Mouse (Mus musculus): Measurements from ENCODE around the gene Sh2d5. TPM values are rescaled to one million over a fixed set of nuclear protein-coding genes. Genes with fewer than 3 reads are reported as not detected.

Sh2d5 gene
- total RNA-seq, 2 experiments from 2014 or later: 46.8 to 47.1 TPM

DNA sequence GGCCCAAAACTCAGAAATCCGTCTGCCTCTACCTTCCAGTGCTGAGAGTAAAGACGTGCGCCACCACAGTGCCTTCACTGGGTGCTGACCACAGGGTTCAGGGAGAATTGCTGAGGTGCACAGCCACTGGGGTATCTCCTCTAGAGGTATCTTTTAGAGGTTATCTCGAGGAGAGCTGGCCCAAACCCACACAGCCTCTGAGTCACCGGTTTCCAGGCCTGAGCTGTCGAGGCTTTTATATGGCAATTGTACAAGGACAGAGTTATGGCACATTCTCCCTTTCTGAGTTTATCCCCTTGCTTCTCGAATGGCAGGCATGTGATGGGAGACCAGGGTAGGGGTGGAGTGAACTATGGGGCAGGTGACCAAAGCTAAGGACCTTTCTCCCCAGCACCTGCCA lies 8.5 kb downstream of the Sh2d5 start:
- no peak for DNase-seq (ENCODE audit: extremely low spot score in 1 of 2, low spot score in 1 of 2)

- DNase-seq (ENCODE audit: extremely low spot score in 1 of 2, low spot score in 1 of 2): no peak
Observed at GRCm38 (mm10) chr4:138259482-138259881, 9.3 kb downstream of the Sh2d5 start.

GRCm38 (mm10) chr4:138261843-138262681 lies 11.9 kb downstream of the Sh2d5 start:
- peak; percentile 85 to 97 for DNase-seq (ENCODE audit: extremely low spot score in 1 of 2, low spot score in 1 of 2)

GRCm38 (mm10) chr4:138267869-138268268 lies 17.7 kb downstream of the Sh2d5 start:
- DNase-seq (ENCODE audit: extremely low spot score in 1 of 2, low spot score in 1 of 2): no peak

DNA sequence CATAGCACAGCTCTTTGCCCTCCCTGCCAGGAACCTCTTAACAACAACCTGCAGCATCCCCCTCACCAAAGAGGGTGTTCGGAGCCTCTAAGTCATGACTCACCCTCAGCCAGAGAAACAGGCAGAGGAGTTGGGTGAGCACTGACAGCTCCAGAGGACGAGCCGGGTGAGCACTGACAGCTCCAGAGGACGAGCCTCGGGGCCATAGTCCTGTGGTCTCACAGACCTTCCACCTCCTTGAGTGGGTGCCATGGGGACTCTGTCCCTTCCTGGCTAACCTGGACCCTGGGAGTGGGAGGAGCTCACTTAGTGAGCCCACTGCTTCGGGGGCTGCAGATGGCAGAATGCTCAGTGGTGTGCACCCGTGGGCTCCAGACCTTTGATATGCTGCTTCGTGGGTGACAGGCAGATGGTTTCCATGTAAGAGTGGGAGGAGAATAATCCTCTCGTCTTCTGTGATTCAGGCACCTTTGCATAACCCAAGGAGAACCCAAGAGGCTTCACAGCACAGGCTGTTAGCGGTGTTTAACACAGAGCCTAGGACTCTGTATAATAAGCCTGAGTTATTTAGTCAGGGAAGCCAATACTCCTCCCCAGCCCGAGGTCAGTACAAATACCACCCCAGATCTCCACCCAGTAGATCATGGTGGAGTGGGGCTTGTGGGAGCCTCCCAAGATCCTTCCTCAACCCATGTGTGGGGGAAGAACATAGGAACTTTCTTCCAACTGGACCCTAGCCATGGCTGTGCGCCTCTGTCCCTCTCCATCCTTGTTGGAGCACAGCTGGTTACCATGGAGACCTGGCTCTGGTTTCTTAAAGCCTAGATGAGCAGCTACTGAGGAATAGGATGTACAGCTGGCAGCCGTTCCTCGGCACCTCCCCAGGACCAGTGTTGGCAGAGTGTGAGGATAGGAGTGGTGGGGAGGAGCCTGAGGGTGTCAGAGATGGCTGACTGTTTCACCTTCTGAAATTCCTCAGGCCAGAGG lies 22.1 kb downstream of the Sh2d5 start:
- no peak for DNase-seq (ENCODE audit: extremely low spot score in 1 of 2, low spot score in 1 of 2)

DNA sequence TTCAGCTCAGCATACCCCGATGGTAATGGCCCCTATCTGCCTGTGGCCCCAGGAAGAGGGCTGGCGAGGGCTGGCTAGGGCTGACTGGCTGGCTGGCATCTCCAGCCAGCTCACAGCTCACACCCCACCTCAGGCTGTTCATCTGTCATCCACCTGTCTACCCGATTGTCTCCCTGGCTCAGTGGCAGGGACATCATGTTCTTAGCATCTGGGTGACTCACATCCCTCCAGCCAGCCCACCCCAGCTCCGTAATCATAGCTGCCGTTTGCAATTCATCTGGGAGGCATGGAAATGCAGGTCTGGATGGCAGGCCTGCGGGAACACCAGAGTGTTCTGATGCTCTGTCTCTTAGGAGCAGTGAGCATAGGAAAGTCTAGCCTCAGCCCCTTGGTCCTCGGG lies 28.1 kb downstream of the Sh2d5 start:
- no peak for DNase-seq (ENCODE audit: extremely low spot score in 1 of 2, low spot score in 1 of 2)

DNA sequence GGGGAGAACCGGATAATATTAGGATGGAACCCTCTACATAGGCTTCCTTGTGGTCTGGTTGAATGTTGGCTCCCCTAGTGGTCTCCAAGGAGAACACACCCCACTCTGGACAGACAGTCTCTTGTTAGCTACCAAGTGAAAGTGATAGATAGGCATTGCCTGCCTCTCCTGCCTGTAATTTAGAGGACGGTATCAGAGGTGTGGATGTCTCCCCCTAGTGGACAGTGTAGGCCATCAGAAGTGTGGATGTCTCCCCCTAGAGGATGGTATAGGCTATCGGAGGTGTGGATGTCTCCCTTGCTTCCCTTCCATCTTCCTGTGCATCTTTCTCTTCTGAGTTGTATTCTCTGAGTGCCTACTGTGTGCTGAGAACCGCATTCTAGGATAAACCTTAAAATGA lies 32.6 kb downstream of the Sh2d5 start:
- DNase-seq (ENCODE audit: extremely low spot score in 1 of 2, low spot score in 1 of 2): peak; percentile 25 to 51

GRCm38 (mm10) chr4:138286411-138286810 lies 36.2 kb downstream of the Sh2d5 start:
- no peak for DNase-seq (ENCODE audit: extremely low spot score in 1 of 2, low spot score in 1 of 2)

GRCm38 (mm10) chr4:138288691-138289090 lies 38.5 kb downstream of the Sh2d5 start:
- DNase-seq (ENCODE audit: extremely low spot score in 1 of 2, low spot score in 1 of 2): no peak

DNA sequence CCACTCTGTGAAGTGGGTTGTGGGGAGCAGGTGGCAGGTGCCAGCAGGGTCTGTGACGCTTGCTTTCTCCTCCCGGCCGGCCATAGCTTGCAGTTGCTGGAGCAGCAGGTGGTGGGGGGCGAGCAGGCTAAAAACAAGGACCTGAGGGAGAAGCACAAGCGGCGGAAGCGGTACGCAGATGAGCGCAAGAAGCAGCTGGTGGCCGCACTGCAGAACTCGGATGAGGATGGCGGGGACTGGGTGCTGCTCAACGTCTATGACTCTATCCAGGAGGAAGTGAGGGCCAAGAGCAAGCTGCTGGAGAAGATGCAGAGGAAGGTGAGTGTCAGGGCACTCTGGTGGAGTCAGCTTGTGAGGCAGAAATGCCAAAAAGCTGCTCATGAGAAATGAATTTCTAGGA lies 41.8 kb downstream of the Sh2d5 start:
- DNase-seq (ENCODE audit: extremely low spot score in 1 of 2, low spot score in 1 of 2): no peak

DNA sequence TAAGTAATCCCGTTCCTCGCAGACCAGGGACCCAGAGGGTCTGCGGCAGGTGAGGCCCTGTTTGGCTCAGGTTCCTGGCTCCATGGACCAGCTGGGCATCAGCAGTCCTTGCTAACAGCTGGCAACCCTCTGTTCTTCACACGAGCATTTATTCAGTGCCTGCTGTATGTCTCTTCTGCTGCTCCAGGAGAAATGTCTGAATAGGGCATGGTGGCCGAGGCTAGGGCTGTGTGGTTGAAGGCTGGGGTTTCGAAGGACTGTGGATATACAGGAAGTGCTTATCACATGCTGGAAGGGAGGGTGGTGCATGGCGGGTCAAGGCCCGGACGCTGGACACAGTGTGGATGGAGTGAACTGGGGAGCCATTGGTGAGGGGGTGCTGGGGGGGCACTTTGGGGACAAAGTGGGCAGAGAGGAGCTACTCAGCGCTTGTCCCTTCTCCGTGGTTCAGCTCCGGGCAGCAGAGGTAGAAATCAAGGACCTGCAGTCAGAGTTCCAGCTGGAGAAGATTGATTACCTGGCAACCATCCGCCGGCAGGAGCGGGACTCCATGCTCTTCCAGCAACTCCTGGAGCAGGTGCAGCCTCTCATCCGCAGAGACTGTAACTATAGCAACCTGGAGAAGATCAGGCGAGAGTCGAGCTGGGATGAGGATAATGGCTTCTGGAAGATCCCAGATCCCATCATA lies 43.2 kb downstream of the Sh2d5 start:
- no peak for DNase-seq (ENCODE audit: extremely low spot score in 1 of 2, low spot score in 1 of 2)

- no peak for DNase-seq (ENCODE audit: extremely low spot score in 1 of 2, low spot score in 1 of 2)
Observed at GRCm38 (mm10) chr4:138293949-138294550, 43.8 kb downstream of the Sh2d5 start.

GRCm38 (mm10) chr4:138301271-138301780 lies 51.1 kb downstream of the Sh2d5 start:
- no peak for DNase-seq (ENCODE audit: extremely low spot score in 1 of 2, low spot score in 1 of 2)

- DNase-seq (ENCODE audit: extremely low spot score in 1 of 2, low spot score in 1 of 2): no peak
Observed at GRCm38 (mm10) chr4:138303011-138303410, 52.8 kb downstream of the Sh2d5 start.

GRCm38 (mm10) chr4:138303742-138304141 lies 53.5 kb downstream of the Sh2d5 start:
- no peak for DNase-seq (ENCODE audit: extremely low spot score in 1 of 2, low spot score in 1 of 2)

DNA sequence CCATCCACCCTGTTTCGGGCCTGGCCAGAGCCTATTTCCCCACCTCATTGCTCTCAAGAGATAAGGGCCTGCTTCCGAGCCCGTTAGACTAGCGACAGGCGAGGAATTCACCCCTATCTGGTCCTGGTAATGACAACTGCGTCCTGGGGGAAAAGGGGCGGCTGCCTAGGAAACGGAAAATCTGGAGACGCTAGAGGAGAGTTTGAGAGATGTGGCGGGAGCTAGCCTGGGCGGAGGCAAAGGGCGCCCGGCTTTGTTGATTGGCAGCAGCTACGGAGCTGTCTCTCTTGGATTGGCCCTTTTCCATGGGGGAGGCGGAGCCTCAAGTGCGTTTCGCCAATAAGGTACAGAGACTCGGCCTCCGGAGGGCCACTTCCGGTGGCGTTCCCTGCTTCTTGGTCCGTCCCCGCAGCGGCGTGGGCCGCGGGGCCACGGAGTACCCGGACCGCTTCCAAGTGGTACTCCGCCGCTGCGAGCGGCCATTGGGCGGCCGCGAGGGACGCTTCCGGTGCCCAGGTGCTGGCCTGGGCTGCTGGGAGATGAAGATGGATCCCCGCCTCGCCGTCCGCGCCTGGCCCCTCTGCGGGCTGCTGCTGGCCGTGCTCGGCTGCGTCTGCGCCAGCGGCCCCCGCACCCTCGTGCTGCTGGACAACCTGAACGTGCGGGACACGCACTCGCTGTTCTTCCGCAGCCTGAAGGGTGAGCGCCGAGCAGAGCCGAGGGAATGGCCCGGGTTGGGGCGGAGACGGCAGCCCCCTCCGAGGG lies 54.3 kb downstream of the Sh2d5 start, which contains the start of gene Ddost:
Gene Ddost (plus strand): TSS at position 391 of the 765 bp plus-strand sequence.
- DNase-seq (ENCODE audit: extremely low spot score in 1 of 2, low spot score in 1 of 2): peak; percentile 86 to 90

- no peak for DNase-seq (ENCODE audit: extremely low spot score in 1 of 2, low spot score in 1 of 2)
Observed at GRCm38 (mm10) chr4:138307025-138307424, 56.8 kb downstream of the Sh2d5 start.

- DNase-seq (ENCODE audit: extremely low spot score in 1 of 2, low spot score in 1 of 2): no peak
Observed at GRCm38 (mm10) chr4:138307739-138308138, 57.5 kb downstream of the Sh2d5 start.

- no peak for DNase-seq (ENCODE audit: extremely low spot score in 1 of 2, low spot score in 1 of 2)
Observed at GRCm38 (mm10) chr4:138310311-138310910, 60.2 kb downstream of the Sh2d5 start.
